Mouse (Mus musculus): ENCODE results near the gene Gfy. TPM values are rescaled to one million over a fixed set of nuclear protein-coding genes. Genes with fewer than 3 reads are reported as not detected.

The Gfy gene
- total RNA-seq, 1 experiment = not detected

GRCm38 (mm10) chr7:45193406-45193805 lies 14.0 kb upstream of the Gfy start:
- no peak for DNase-seq (ENCODE audit: low read depth, low spot score)
- Histone ChIP-seq H3K9ac (ENCODE audit: insufficient read depth, low read depth, low read length, poor library complexity, severe bottlenecking) (no peak overlapping the region), H3K9me3 (ENCODE audit: control insufficient read depth, insufficient read depth, low read depth, low read length) (no peaks in the 10 kb centered on the region), H3K27ac (ENCODE audit: insufficient read depth, low read depth, low read length, poor library complexity, severe bottlenecking) (no peak overlapping the region), H3K36me3 (ENCODE audit: control insufficient read depth, insufficient read depth, low read length, poor library complexity, severe bottlenecking) (no peaks in the 10 kb centered on the region), H3K4me3 (ENCODE audit: insufficient read depth in 1 of 2, low read depth in 1 of 2, low read length in 2 of 2, poor library complexity in 1 of 2, severe bottlenecking in 1 of 2) (no peak overlapping the region), H3K4me1 (ENCODE audit: control insufficient read depth in 2 of 2, insufficient read depth in 2 of 2, low read length in 2 of 2, poor library complexity in 1 of 2) (peaks cover 0 to 27% of the 10 kb centered on the region in 2 experiments; a peak in 1 of 4 replicates)
- in situ Hi-C loops (cut with MboI; ENCODE audit: low sequenced_read_pairs in 2 of 2, unreplicated experiment in 2 of 2) = no loop called here
- TF ChIP-seq ZNF384 (IDR thresholded peaks at IDR 0.05; ENCODE audit: low read depth, low read length) (no peak), ZC3H11A (IDR thresholded peaks at IDR 0.05; ENCODE audit: borderline replicate concordance, low read depth, low read length) (no peak)

- in situ Hi-C loops (cut with MboI; ENCODE audit: low sequenced_read_pairs in 2 of 2, unreplicated experiment in 2 of 2) = no loop called here
- H3K9ac ChIP-seq (ENCODE audit: insufficient read depth, low read depth, low read length, poor library complexity, severe bottlenecking) = no peak overlapping the region
- DNase-seq (ENCODE audit: low read depth, low spot score) = no peak
- H3K36me3 ChIP-seq (ENCODE audit: control insufficient read depth, insufficient read depth, low read length, poor library complexity, severe bottlenecking) = no peaks in the 10 kb centered on the region
- H3K27ac ChIP-seq (ENCODE audit: insufficient read depth, low read depth, low read length, poor library complexity, severe bottlenecking) = no peak overlapping the region
- H3K4me1 ChIP-seq (ENCODE audit: control insufficient read depth in 2 of 2, insufficient read depth in 2 of 2, low read length in 2 of 2, poor library complexity in 1 of 2) = peaks cover 0 to 29% of the 10 kb centered on the region in 2 experiments; a peak in 2 of 4 replicates
- no peaks in the 10 kb centered on the region for H3K9me3 ChIP-seq (ENCODE audit: control insufficient read depth, insufficient read depth, low read depth, low read length)
- no peak overlapping the region for H3K4me3 ChIP-seq (ENCODE audit: insufficient read depth in 1 of 2, low read depth in 1 of 2, low read length in 2 of 2, poor library complexity in 1 of 2, severe bottlenecking in 1 of 2)
- no peak for TF ChIP-seq ZC3H11A (IDR thresholded peaks at IDR 0.05; ENCODE audit: borderline replicate concordance, low read depth, low read length)
- TF ChIP-seq ZNF384 (IDR thresholded peaks at IDR 0.05; ENCODE audit: low read depth, low read length) = no peak
- TF ChIP-seq HCFC1 (IDR thresholded peaks at IDR 0.05; ENCODE audit: borderline replicate concordance, insufficient read depth, low read length) = no peak
- no peak for TF ChIP-seq MAFK (IDR thresholded peaks at IDR 0.05; ENCODE audit: insufficient read depth, low read depth, low read length)
- no peak for TF ChIP-seq CHD2 (IDR thresholded peaks at IDR 0.05; ENCODE audit: low read depth, low read length)
These were observed 13.4 kb upstream of the Gfy start for GRCm38 (mm10) chr7:45192585-45193310.

GRCm38 (mm10) chr7:45191803-45192363 lies 12.5 kb upstream of the Gfy start:
- H3K27ac ChIP-seq (ENCODE audit: insufficient read depth, low read depth, low read length, poor library complexity, severe bottlenecking) = no peak overlapping the region
- no peaks in the 10 kb centered on the region for H3K36me3 ChIP-seq (ENCODE audit: control insufficient read depth, insufficient read depth, low read length, poor library complexity, severe bottlenecking)
- H3K9ac ChIP-seq (ENCODE audit: insufficient read depth, low read depth, low read length, poor library complexity, severe bottlenecking) = no peak overlapping the region
- H3K4me3 ChIP-seq (ENCODE audit: insufficient read depth in 1 of 2, low read depth in 1 of 2, low read length in 2 of 2, poor library complexity in 1 of 2, severe bottlenecking in 1 of 2) = no peak overlapping the region
- no peak for DNase-seq (ENCODE audit: low read depth, low spot score)
- peaks cover 0 to 29% of the 10 kb centered on the region in 2 experiments; a peak in 2 of 4 replicates for H3K4me1 ChIP-seq (ENCODE audit: control insufficient read depth in 2 of 2, insufficient read depth in 2 of 2, low read length in 2 of 2, poor library complexity in 1 of 2)
- H3K9me3 ChIP-seq (ENCODE audit: control insufficient read depth, insufficient read depth, low read depth, low read length) = no peaks in the 10 kb centered on the region
- TF ChIP-seq MAFK (IDR thresholded peaks at IDR 0.05; ENCODE audit: insufficient read depth, low read depth, low read length) (no peak), CHD2 (IDR thresholded peaks at IDR 0.05; ENCODE audit: low read depth, low read length) (no peak), HCFC1 (IDR thresholded peaks at IDR 0.05; ENCODE audit: borderline replicate concordance, insufficient read depth, low read length) (no peak), ZNF384 (IDR thresholded peaks at IDR 0.05; ENCODE audit: low read depth, low read length) (no peak), ZC3H11A (IDR thresholded peaks at IDR 0.05; ENCODE audit: borderline replicate concordance, low read depth, low read length) (no peak)
- in situ Hi-C loops (cut with MboI; ENCODE audit: low sequenced_read_pairs in 2 of 2, unreplicated experiment in 2 of 2) = no loop called here

GRCm38 (mm10) chr7:45191161-45191560 lies 11.8 kb upstream of the Gfy start:
- no peaks in the 10 kb centered on the region for H3K9me3 ChIP-seq (ENCODE audit: control insufficient read depth, insufficient read depth, low read depth, low read length)
- no peak overlapping the region for H3K4me3 ChIP-seq (ENCODE audit: insufficient read depth in 1 of 2, low read depth in 1 of 2, low read length in 2 of 2, poor library complexity in 1 of 2, severe bottlenecking in 1 of 2)
- in situ Hi-C loops (cut with MboI; ENCODE audit: low sequenced_read_pairs in 2 of 2, unreplicated experiment in 2 of 2) = no loop called here
- H3K4me1 ChIP-seq (ENCODE audit: control insufficient read depth in 2 of 2, insufficient read depth in 2 of 2, low read length in 2 of 2, poor library complexity in 1 of 2) = peaks cover 0 to 26% of the 10 kb centered on the region in 2 experiments; a peak in 2 of 4 replicates
- H3K9ac ChIP-seq (ENCODE audit: insufficient read depth, low read depth, low read length, poor library complexity, severe bottlenecking) = no peak overlapping the region
- H3K27ac ChIP-seq (ENCODE audit: insufficient read depth, low read depth, low read length, poor library complexity, severe bottlenecking) = no peak overlapping the region
- TF ChIP-seq CHD2 (IDR thresholded peaks at IDR 0.05; ENCODE audit: low read depth, low read length) = no peak
- no peak for DNase-seq (ENCODE audit: low read depth, low spot score)
- no peaks in the 10 kb centered on the region for H3K36me3 ChIP-seq (ENCODE audit: control insufficient read depth, insufficient read depth, low read length, poor library complexity, severe bottlenecking)

GRCm38 (mm10) chr7:45190186-45190585 lies 10.8 kb upstream of the Gfy start:
- Histone ChIP-seq H3K36me3 (ENCODE audit: control insufficient read depth, insufficient read depth, low read length, poor library complexity, severe bottlenecking) (no peaks in the 10 kb centered on the region), H3K4me3 (ENCODE audit: insufficient read depth in 1 of 2, low read depth in 1 of 2, low read length in 2 of 2, poor library complexity in 1 of 2, severe bottlenecking in 1 of 2) (no peak overlapping the region), H3K4me1 (ENCODE audit: control insufficient read depth in 2 of 2, insufficient read depth in 2 of 2, low read length in 2 of 2, poor library complexity in 1 of 2) (peaks cover 0 to 26% of the 10 kb centered on the region in 2 experiments; a peak in 2 of 4 replicates), H3K27ac (ENCODE audit: insufficient read depth, low read depth, low read length, poor library complexity, severe bottlenecking) (no peak overlapping the region), H3K9ac (ENCODE audit: insufficient read depth, low read depth, low read length, poor library complexity, severe bottlenecking) (no peak overlapping the region), H3K9me3 (ENCODE audit: control insufficient read depth, insufficient read depth, low read depth, low read length) (no peaks in the 10 kb centered on the region)
- no peak for TF ChIP-seq ZC3H11A (IDR thresholded peaks at IDR 0.05; ENCODE audit: borderline replicate concordance, low read depth, low read length)
- TF ChIP-seq MAFK (IDR thresholded peaks at IDR 0.05; ENCODE audit: insufficient read depth, low read depth, low read length) = no peak
- TF ChIP-seq HCFC1 (IDR thresholded peaks at IDR 0.05; ENCODE audit: borderline replicate concordance, insufficient read depth, low read length) = no peak
- no peak for TF ChIP-seq CHD2 (IDR thresholded peaks at IDR 0.05; ENCODE audit: low read depth, low read length)
- no peak for TF ChIP-seq ZNF384 (IDR thresholded peaks at IDR 0.05; ENCODE audit: low read depth, low read length)
- no peak for DNase-seq (ENCODE audit: low read depth, low spot score)
- in situ Hi-C loops (cut with MboI; ENCODE audit: low sequenced_read_pairs in 2 of 2, unreplicated experiment in 2 of 2) = no loop called here

Measured in ES-E14 (cell line).